Mouse (Mus musculus): ENCODE measurements at regions not wholly inside any gene's neighbourhood (a gene's known extent, or its start where the extent isn't known, plus 50 kb on each side); places are given as distances from the start of the nearest gene placed in this dataset.

DNA sequence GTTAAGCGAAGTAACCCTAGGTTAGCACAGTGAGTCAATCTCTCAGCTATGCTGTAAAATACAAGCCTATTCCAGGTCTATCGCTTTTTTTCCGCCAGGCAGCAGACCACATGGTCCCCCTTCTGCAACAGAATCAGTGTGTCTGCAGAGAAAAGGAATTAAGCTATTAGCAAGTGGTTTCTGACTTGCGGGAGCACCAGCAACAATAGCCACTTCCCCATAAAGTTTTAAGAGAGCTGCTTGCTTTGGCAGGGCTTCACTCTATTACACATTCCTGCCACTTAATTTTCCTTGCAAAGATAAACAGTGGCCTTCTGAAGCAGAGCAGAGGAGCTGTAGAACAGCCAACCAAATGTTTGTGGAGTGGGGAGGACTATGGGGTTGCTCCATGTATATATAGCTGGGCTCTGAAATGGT, 59.8 kb upstream of the Osmr start:
- DNase-seq (ENCODE audit: low spot score), result no peak

GRCm38 (mm10) chr15:6941491-6941890, 66.7 kb upstream of the Osmr start:
- no peak for DNase-seq (ENCODE audit: low spot score)

DNA sequence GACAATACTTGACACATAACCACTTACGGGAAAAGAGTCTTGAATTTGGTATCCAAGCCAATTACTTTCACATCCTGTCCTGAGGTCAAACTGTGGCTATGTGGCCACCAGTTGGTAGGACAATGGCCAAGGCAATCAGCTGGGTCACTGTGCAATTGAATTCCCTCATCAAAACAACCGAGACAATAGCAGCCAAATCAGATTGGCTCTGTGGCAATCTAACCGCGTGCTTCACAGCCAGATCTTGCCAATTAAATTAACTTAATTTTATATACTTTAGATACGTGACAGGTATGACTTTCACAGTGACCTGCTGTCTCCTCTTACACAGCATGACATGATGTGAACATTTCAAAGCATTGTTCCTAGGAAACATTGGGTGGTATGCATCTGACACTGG, 74.5 kb upstream of the Osmr start:
- no peak for DNase-seq (ENCODE audit: low spot score)

- no peak for DNase-seq (ENCODE audit: low spot score)
Measured at GRCm38 (mm10) chr15:6949686-6950085, 74.9 kb upstream of the Osmr start.

- DNase-seq (ENCODE audit: low spot score), result no peak
Measured at GRCm38 (mm10) chr15:6950503-6950902, 75.7 kb upstream of the Osmr start.

DNA sequence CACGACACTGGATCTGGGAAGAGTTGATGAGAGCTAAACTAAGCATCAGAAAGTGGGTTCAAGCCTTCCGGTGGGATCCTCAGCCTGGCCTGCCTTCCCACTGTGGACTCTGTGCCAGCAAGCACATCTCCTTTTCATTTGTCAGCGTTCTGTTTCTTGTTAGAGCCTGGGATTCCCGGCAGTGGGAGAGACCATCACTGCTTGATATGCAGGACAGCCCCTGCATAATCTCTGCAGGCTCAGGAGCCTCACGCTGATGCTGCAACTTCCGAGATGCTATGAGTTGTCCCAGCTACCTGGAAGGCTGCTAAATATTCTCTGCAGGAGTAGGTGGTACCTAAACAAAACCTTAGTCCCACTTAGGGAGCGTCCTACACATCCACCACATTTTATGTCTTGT, 78.8 kb upstream of the Osmr start:
- no peak for DNase-seq (ENCODE audit: low spot score)

- DNase-seq (ENCODE audit: low spot score), result no peak
Measured at GRCm38 (mm10) chr15:6953970-6954791, 79.4 kb upstream of the Osmr start.

- DNase-seq (ENCODE audit: low spot score), result no peak
Measured at GRCm38 (mm10) chr15:6959911-6960310, 85.1 kb upstream of the Osmr start.

DNA sequence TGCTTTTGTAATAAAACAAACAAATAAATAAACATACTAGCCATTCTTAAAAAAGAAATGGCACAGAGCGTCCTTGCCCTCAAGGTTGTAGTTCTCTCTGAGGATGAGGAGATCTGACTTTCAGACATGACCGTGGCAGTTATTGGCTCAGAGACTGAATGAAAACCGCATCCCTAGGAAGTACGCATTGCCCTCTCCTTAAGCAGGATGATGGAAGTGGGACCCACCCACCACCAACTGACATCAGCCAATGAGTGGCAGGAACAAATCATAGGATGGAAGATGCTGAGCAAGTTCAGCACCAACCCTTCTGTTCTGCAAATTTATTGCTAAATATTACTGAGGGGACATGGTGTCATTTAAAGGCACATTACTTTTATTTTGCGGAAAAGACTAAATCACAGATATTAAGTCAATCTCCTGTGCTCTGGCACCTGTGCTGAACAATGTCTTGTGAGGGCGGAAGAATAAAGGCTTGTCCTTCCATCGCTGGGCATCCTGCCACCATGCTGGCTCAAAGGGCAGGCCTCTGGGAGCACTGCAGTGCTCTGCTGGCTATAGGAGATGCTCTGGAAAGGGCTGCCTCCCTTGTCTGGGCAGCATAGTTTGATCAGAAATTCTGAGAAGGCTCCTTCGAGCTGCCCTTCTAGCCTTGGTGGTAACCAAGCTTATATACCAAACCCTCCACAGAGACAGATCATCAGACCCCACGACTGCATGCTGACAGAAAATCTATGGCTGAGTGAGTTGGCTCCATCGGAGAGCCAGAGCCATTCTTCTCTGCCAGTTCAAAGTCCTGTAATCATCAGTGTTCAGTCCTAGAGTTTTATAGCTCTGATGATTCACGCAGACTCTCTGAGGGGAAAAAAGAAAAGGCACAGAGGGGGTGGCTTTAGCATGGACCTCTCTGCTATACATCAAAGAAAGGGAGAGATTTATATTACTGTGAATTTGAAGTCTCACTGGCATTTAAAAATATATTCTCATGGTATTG, 86.3 kb upstream of the Osmr start:
- no peak for DNase-seq (ENCODE audit: low spot score)

DNA sequence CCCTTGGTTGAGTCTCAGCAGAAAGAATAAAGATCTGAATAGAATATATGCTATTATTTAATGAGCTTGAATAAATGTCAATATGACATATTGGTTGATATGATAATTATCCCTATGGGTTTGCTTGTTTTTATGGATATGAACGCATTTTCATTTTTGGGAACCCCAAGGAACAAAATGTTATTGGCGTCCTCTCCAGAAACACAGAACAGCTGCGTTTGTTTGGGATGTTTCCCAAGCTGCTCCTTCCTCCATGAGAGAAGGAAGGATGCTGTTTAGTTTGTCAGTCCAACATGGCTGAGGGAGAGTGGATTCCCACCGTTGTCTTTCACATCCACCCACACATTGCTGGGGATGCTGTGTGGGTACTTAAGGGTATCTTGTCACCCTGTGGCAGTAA, 89.9 kb upstream of the Osmr start:
- peak; percentile 15 for DNase-seq (ENCODE audit: low spot score)

DNA sequence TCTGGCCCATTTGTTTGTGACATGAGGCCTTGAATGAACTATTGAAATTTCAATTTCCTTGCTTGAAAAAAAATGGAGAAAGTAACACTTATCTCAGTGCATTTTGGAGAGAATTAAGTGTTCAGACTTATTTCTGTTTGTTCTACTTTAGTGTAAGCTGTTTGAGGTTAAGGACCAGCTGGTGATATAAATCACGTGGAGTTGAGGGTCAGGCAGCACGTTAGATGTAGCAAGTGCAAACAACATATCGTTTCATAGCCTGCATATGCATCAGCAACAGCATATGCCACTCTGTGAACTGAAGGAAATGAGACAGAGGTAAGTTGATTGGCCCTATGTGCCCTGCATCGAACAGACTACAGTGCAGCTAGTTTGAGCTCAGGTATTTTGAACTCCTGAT, 90.7 kb upstream of the Osmr start:
- no peak for DNase-seq (ENCODE audit: low spot score)

GRCm38 (mm10) chr15:6974410-6974809, 99.6 kb upstream of the Osmr start:
- DNase-seq (ENCODE audit: low spot score), result no peak

DNA sequence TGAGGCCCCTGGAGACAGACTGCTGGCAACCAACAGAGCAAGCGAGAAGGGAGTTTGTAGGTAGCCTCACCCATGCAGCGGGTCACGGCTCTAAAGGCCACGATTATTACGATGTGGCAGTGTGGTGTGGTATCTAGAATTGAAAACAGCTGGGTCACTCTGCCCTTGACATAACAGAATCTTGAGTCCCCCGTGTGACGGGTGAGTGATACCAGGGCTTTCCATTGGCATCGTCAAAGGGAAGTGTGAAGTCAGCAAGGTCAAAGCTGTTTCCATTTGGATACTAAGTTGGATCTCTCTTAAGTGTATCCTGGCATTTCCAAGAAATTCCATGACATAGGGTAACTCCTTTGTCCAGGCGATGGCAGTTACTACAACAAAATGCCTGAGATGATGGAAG, 106.7 kb upstream of the Osmr start:
- DNase-seq (ENCODE audit: low spot score), result no peak

DNA sequence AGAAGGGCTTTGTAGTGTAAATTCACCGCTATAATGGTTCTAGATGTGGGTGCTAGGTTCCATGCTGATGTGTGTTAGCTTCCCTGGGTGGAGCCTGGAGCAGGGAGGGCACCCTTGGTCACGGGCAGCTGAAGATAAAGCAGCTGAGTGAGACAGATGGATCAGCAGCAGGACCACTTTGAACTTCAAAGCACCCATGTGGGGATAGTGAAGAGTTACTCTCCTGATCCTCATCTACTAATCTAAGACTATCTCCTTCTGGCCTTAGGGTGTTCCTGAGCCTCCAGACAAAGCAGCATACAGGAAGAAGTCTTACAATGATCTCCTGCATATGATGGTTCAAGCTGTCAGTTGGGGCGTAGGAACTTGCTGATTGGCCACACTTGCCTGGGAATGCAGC, 107.1 kb upstream of the Lifr start:
- no peak for DNase-seq (ENCODE audit: low spot score)

DNA sequence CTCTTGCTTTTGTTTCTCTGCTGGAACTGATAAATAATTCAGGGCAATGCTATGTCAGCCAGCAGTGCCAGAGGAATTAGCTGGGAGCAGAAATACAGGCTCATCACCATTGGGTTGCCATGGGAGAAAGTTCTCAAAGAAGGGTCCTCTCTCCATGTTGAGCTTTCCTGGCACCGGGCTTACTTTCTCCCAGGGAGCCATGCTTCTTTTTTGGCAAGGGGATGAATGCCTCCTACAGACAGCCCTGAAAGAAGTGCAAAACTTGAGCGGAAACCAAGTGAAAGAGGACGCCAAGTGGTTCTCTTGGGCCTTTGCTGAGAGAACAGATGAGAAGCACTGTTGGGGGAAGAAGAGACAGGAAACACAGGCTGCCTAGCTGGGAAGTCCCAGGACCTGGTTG, 102.2 kb upstream of the Lifr start:
- peak; percentile 67 for DNase-seq (ENCODE audit: low spot score)

- no peak for DNase-seq (ENCODE audit: low spot score)
Measured at GRCm38 (mm10) chr15:6989094-6989493, 101.3 kb upstream of the Lifr start.

DNA sequence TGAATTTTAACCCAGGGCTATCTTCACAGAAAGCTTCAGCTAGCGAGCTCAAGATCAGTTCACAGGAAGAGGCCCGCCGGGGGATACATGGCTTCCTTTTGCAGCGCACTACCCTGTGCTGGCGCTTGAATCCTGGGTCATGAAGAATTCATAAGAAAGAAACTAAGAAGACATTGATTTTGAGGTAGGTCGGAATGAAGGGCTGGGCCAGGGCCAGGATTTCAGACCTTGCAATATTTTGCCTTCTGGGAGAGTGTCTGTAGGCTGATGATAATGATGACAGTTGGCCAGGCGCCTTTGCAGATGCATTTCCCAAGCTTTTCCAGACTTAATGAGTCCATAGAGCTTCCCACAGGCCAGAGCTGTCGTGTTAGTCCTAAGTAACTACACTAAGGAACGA, 97.2 kb upstream of the Lifr start:
- no peak for DNase-seq (ENCODE audit: low spot score)

- no peak for DNase-seq (ENCODE audit: low spot score)
Measured at GRCm38 (mm10) chr15:6995246-6995645, 95.2 kb upstream of the Lifr start.

DNA sequence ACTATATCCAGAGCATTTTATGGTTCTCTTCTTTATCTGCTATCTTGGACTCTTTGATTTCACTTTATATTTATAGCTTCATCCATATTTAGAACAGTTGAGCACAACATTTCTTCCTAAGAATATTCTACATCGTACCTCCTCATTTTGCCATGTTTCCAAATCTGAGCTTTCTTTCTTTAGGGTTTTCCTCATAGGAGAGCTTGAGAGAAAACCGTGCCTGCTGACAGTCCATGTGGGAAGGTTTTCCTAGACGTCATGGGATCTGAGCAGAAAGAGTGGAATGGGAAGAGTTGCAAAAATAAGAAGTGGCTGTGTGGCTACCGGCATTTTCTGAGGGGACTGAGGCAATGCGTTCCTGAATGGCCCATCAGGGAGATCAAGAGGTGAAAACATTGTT, 92.5 kb upstream of the Lifr start:
- DNase-seq (ENCODE audit: low spot score), result no peak

DNA sequence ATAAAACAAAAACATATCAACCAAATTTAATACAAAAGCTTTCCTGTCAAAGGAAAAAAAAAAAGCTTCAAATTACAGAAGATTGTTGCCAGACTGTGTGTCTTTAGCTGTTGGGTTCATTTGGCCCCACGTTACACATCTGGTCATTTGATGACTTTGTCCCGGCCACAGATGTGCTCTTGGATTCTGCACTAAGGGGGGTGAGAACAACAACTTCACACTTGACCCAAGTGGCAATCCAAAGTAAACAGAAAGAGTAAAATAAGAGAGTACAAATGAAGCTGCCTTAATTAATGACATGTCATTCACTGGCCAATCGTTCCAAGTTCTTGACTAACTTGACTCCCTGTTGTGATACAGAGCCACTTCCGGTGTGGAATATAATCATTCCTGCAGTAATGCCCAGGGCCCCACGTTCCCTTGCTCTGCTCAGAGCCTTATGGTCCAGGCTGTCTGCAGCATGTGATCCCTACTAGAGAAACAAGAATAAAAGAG, 91.8 kb upstream of the Lifr start:
- no peak for DNase-seq (ENCODE audit: low spot score)

GRCm38 (mm10) chr15:6999667-7000066, 90.7 kb upstream of the Lifr start:
- DNase-seq (ENCODE audit: low spot score), result no peak

DNA sequence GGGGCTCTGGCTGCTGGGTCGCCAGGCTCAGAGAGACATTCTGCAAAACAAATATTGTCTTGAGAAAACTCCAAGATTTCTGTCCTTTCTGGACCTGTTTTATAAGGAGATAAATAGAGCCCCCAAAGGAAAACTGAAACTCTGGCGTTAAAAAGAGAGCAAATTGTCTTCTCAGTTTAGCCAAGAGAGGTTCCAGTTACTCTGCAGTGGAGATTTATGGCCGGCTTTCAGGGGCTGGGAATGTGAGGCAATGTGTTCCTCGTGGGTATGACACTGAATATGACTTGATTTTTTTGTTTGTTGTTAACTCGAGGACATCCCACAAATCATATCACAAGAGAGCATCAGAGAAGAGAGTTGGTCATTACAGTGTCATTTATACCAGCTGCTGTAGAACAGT, 88.2 kb upstream of the Lifr start:
- DNase-seq (ENCODE audit: low spot score), result no peak

DNA sequence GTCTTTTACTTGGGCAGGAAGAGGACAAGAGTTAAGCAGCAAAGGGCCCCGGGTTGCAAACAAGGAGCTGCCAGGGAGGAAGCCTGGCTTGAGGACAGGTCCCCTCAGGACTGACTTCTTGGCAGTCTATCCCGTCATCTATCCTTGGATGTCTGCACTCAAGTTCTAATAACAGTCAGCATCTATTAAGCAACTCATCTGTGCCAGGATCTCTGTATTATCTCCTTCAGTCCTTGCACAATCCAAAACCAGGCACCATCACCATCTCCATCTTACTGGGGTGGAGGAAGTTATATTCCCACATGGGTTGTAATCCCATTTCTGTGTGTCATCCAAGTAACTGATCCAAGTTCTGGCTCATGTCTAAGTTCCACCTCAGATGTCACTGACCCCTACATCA, 87.1 kb upstream of the Lifr start:
- DNase-seq (ENCODE audit: low spot score), result no peak

Data from layer of hippocampus, adult 11-12 months (tissue).